Mouse (Mus musculus): ENCODE measurements around the gene Prdx3. TPM values are rescaled to one million over a fixed set of nuclear protein-coding genes. Genes with fewer than 3 reads are reported as not detected.

Prdx3 gene
- total RNA-seq, 1 experiment, result 43.9 TPM

- peak within 1 kb of the TSS; percentile 50 for H3K27ac ChIP-seq (ENCODE audit: insufficient read depth, low read depth, low read length, poor library complexity, severe bottlenecking)
- peak within 1 kb of the TSS; percentile 87 for H3K9ac ChIP-seq (ENCODE audit: insufficient read depth, low read depth, low read length, poor library complexity, severe bottlenecking)
- TF ChIP-seq MAFK (IDR thresholded peaks at IDR 0.05; ENCODE audit: insufficient read depth, low read depth, low read length) (no peak), HCFC1 (IDR thresholded peaks at IDR 0.05; ENCODE audit: borderline replicate concordance, insufficient read depth, low read length) (peak; percentile 90)
- no peaks in the 10 kb centered on the region for H3K4me1 ChIP-seq (ENCODE audit: control insufficient read depth in 2 of 2, insufficient read depth in 2 of 2, low read length in 2 of 2, poor library complexity in 1 of 2)
- H3K9me3 ChIP-seq (ENCODE audit: control insufficient read depth, insufficient read depth, low read depth, low read length), result no peaks in the 10 kb centered on the region
- peak; percentile 83 for DNase-seq (ENCODE audit: low read depth, low spot score)
- peak within 1 kb of the TSS; percentile 83 to 100 for H3K4me3 ChIP-seq (ENCODE audit: insufficient read depth in 1 of 2, low read depth in 1 of 2, low read length in 2 of 2, poor library complexity in 1 of 2, severe bottlenecking in 1 of 2)
- in situ Hi-C loops (cut with MboI; ENCODE audit: low sequenced_read_pairs in 2 of 2, unreplicated experiment in 2 of 2), result loop anchor here in 1 of 2 experiments (10.0 kb wide), 1 partner anchor 195 kb away; no protein-coding TSS in a partner anchor
- H3K36me3 ChIP-seq (ENCODE audit: control insufficient read depth, insufficient read depth, low read length, poor library complexity, severe bottlenecking), result no peaks in the 10 kb centered on the region
Observed at GRCm38 (mm10) chr19:60889714-60890315, 15.5 kb upstream of the Prdx3 start, which contains the start of gene Grk5. TSS of gene Grk5 (plus strand) at chr19:60889749.

GRCm38 (mm10) chr19:60889101-60889713 is 14.9 kb upstream of the Prdx3 start:
- in situ Hi-C loops (cut with MboI; ENCODE audit: low sequenced_read_pairs in 2 of 2, unreplicated experiment in 2 of 2), result loop anchor here in 1 of 2 experiments (10.0 kb wide), 1 partner anchor 196 kb away; no protein-coding TSS in a partner anchor

GRCm38 (mm10) chr19:60887637-60888036 is 13.3 kb upstream of the Prdx3 start:
- H3K27ac ChIP-seq (ENCODE audit: insufficient read depth, low read depth, low read length, poor library complexity, severe bottlenecking), result no peak overlapping the region
- no peak overlapping the region for H3K9ac ChIP-seq (ENCODE audit: insufficient read depth, low read depth, low read length, poor library complexity, severe bottlenecking)
- no peak for TF ChIP-seq HCFC1 (IDR thresholded peaks at IDR 0.05; ENCODE audit: borderline replicate concordance, insufficient read depth, low read length)
- TF ChIP-seq ZNF384 (IDR thresholded peaks at IDR 0.05; ENCODE audit: low read depth, low read length), result no peak
- TF ChIP-seq MAFK (IDR thresholded peaks at IDR 0.05; ENCODE audit: insufficient read depth, low read depth, low read length), result no peak
- no peak for TF ChIP-seq ZC3H11A (IDR thresholded peaks at IDR 0.05; ENCODE audit: borderline replicate concordance, low read depth, low read length)
- TF ChIP-seq CHD2 (IDR thresholded peaks at IDR 0.05; ENCODE audit: low read depth, low read length), result no peak
- no peaks in the 10 kb centered on the region for H3K4me1 ChIP-seq (ENCODE audit: control insufficient read depth in 2 of 2, insufficient read depth in 2 of 2, low read length in 2 of 2, poor library complexity in 1 of 2)
- H3K9me3 ChIP-seq (ENCODE audit: control insufficient read depth, insufficient read depth, low read depth, low read length), result no peaks in the 10 kb centered on the region
- no peak for DNase-seq (ENCODE audit: low read depth, low spot score)
- no peaks in the 10 kb centered on the region for H3K36me3 ChIP-seq (ENCODE audit: control insufficient read depth, insufficient read depth, low read length, poor library complexity, severe bottlenecking)
- H3K4me3 ChIP-seq (ENCODE audit: insufficient read depth in 1 of 2, low read depth in 1 of 2, low read length in 2 of 2, poor library complexity in 1 of 2, severe bottlenecking in 1 of 2), result no peak overlapping the region
- in situ Hi-C loops (cut with MboI; ENCODE audit: low sequenced_read_pairs in 2 of 2, unreplicated experiment in 2 of 2), result loop anchor here in 1 of 2 experiments (10.0 kb wide), 1 partner anchor 197 kb away; no protein-coding TSS in a partner anchor

More at GRCm38 (mm10) chr19:60889101-60889713, 14.9 kb upstream of the Prdx3 start:
- TF ChIP-seq CHD2 (IDR thresholded peaks at IDR 0.05; ENCODE audit: low read depth, low read length) (no peak), HCFC1 (IDR thresholded peaks at IDR 0.05; ENCODE audit: borderline replicate concordance, insufficient read depth, low read length) (no peak), MAFK (IDR thresholded peaks at IDR 0.05; ENCODE audit: insufficient read depth, low read depth, low read length) (no peak), ZNF384 (IDR thresholded peaks at IDR 0.05; ENCODE audit: low read depth, low read length) (no peak), ZC3H11A (IDR thresholded peaks at IDR 0.05; ENCODE audit: borderline replicate concordance, low read depth, low read length) (0 out of 2 replicates have a peak, but pooled peaks have one; percentile 3)
- no peaks in the 10 kb centered on the region for H3K4me1 ChIP-seq (ENCODE audit: control insufficient read depth in 2 of 2, insufficient read depth in 2 of 2, low read length in 2 of 2, poor library complexity in 1 of 2)
- no peaks in the 10 kb centered on the region for H3K9me3 ChIP-seq (ENCODE audit: control insufficient read depth, insufficient read depth, low read depth, low read length)
- peak overlapping the region; percentile 59; the same call in 1 of the 2 replicates for H3K9ac ChIP-seq (ENCODE audit: insufficient read depth, low read depth, low read length, poor library complexity, severe bottlenecking)
- H3K27ac ChIP-seq (ENCODE audit: insufficient read depth, low read depth, low read length, poor library complexity, severe bottlenecking), result peak overlapping the region; percentile 49; the same call in 1 of the 2 replicates
- H3K4me3 ChIP-seq (ENCODE audit: insufficient read depth in 1 of 2, low read depth in 1 of 2, low read length in 2 of 2, poor library complexity in 1 of 2, severe bottlenecking in 1 of 2), result peak overlapping the region; percentile 83 to 100
- no peaks in the 10 kb centered on the region for H3K36me3 ChIP-seq (ENCODE audit: control insufficient read depth, insufficient read depth, low read length, poor library complexity, severe bottlenecking)
- DNase-seq (ENCODE audit: low read depth, low spot score), result peak; percentile 86

GRCm38 (mm10) chr19:60883129-60883528 is 8.8 kb upstream of the Prdx3 start:
- DNase-seq (ENCODE audit: low read depth, low spot score), result peak; percentile 39
- TF ChIP-seq CHD2 (IDR thresholded peaks at IDR 0.05; ENCODE audit: low read depth, low read length) (no peak), ZC3H11A (IDR thresholded peaks at IDR 0.05; ENCODE audit: borderline replicate concordance, low read depth, low read length) (peak; percentile 48; the same call in 1 of the 2 replicates)
- in situ Hi-C loops (cut with MboI; ENCODE audit: low sequenced_read_pairs in 2 of 2, unreplicated experiment in 2 of 2), result loop anchor here in 1 of 2 experiments (10.0 kb wide), 1 partner anchor 202 kb away; no protein-coding TSS in a partner anchor
- Histone ChIP-seq H3K4me1 (ENCODE audit: control insufficient read depth in 2 of 2, insufficient read depth in 2 of 2, low read length in 2 of 2, poor library complexity in 1 of 2) (no peaks in the 10 kb centered on the region), H3K9ac (ENCODE audit: insufficient read depth, low read depth, low read length, poor library complexity, severe bottlenecking) (no peak overlapping the region), H3K36me3 (ENCODE audit: control insufficient read depth, insufficient read depth, low read length, poor library complexity, severe bottlenecking) (no peaks in the 10 kb centered on the region), H3K4me3 (ENCODE audit: insufficient read depth in 1 of 2, low read depth in 1 of 2, low read length in 2 of 2, poor library complexity in 1 of 2, severe bottlenecking in 1 of 2) (no peak overlapping the region), H3K27ac (ENCODE audit: insufficient read depth, low read depth, low read length, poor library complexity, severe bottlenecking) (no peak overlapping the region), H3K9me3 (ENCODE audit: control insufficient read depth, insufficient read depth, low read depth, low read length) (no peaks in the 10 kb centered on the region)
